Mouse (Mus musculus): ENCODE data around the gene Plcd3.

The Plcd3 gene

DNA sequence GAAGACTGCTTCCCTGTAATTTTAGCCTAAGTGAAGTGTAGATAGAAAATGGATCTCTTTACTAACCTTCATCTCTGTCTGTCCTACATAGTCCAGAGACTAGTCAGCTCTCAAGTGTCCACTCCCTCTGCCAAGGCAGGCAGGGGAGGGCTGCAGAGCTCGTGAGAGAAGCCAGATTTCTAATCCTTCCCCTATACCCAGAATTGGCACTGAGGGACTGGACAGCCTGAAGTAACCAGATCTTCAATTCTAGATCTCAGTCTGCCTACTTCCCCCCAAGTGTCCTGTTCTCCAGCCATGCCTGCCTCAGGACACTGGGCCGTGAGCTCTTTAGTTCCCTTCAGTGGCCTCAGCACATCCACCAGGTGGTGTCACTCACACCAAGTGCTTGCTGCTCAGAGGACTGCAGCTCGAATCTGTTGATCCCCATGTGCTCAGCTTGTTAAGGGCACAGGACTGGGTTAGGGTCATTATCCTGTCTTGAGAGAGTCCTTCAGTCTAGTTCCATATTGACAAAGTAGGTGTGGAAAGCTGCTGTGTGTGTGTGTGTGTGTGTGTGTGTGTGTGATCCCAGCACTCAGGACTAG is 42.9 kb downstream of the Plcd3 start:
- DNase-seq = no peak

DNA sequence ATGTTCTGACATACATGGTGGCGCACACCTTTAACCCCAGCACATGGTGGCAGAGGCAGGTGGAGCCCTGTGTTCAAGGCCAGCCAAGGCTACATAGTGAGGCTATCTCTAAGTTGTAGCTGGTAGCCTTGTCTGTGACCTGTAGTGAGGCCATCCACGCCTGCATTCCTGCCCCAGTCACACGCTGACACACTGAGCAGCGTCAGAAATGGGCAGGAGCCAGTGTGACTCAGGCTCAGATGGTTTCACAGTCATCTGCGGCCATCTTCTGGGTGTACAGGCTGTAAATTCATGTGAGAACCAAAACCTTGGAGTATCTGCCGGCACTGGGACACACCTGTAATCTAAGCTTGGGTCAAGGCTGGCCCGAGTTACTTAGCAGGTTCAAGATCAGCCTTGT is 44.8 kb downstream of the Plcd3 start:
- no peak for DNase-seq

DNA sequence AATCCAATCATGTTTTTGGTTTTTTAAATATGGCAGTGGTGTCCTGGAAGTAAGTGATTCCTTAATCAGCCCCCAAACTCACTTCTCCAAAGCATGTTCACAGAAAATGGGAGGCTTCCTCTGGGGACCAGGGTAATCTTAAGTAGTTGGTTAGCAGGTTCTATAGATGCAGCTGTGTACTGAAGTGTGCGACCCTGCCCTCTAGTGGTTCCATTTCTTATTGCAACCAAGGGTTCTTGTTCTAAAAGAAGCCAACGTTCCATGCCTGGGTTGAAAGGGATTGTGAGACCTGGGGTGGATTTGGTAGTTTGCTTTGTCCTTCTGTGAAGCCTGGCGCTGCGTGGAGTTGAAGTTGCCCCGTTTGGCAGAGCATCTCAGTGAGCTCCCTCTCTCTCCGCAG is 46.7 kb downstream of the Plcd3 start:
- DNase-seq = peak; percentile 80

DNA sequence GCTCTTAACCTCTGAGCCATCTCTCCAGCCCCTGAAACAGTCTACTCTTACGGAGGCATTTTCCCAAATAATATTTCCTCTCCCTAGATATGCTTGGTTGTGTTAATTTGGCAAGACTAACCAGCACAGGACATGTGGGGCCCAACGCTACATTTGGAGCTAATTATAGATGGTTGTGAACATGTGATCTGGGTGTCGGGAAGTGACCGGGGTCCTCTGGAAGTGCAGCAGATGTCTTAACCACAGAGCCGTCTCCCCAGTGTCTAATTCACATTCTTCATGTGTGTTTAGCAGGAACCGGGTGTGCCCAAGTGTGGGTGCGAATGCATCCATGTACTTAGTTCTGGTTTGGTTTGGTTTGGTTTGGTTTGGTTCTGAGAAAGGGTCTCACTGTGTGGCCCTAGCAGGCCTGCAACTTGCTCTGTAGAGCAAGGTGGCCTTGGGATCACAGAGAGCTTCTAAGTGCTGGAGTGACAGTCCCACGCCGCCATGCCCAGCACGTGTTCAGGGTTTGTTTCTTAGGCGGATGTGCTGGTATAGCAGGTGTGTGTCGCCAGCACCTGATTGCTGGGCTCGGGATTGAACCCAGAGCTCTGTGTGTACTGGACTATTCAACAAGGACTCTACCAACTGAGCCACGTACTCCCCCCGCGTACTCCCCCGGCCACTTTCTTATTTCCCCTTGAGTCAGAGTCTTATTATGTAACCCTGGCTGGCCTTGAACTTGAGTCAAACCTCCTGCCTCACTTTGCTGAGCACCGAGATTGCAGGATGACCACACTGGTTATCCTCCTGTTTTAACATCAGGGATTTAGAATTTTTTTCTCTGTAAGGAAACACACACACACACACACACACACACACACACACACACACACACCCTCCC is 48.0 kb downstream of the Plcd3 start:
- no peak for DNase-seq

DNA sequence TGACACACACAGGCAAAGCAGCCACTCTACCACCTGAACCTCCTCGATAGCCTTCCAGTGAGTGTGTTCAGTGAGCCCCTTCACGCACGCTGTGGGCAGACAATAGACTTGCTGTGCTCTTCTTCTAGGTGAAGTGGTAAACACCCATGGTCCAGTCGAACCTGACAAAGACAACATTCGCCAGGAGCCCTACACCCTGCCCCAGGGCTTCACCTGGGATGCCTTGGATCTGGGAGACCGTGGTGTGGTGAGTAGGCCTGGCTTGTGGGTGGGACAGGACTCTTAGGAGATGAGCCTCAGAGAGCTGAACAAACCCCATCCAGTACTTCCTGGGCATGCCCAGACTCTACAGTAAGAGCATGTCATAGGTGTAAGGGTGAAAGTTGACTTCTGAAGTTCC is 49.4 kb downstream of the Plcd3 start:
- DNase-seq = no peak

DNA sequence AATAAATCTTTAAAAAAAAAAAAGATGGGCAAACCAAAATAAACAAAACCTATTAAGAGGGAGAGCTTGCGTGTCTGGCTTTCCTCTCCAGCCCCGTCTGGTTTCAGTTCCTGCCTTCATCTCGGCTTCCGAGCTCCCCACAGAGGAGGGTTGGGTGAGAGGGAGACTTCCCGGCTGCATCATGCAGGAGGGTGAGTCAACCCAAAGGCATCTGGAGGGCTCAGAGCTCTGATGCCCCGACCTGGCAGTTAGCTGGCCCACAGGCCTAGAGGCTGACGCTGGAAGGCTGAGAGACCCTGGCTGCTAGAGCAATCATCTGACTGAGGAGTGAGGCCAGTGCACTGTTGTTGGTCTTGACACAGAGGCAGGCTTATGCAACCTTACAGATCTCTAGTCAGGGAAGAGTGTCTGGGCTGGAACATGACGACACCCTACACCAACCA is 50.2 kb downstream of the Plcd3 start:
- no peak for DNase-seq

DNA sequence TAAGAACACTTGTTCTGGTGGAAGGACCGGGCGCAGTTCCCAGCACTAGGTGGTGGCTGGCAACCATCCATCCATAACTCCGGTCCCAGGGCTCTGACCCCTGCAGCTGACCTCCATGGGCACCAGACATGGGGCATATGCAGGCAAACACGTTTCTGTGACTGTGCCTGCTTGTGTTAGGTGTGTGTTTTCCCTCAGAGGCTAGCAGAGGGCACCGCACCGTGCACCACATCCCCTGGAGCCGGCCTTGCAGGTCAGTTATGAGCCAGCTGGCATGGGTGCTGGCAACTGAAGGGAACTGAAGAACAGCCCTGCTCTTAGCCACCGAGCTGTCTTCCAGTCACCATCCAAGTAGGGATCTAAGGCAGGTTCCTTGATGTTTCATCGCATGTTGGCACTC is 51.3 kb downstream of the Plcd3 start:
- DNase-seq = no peak

DNA sequence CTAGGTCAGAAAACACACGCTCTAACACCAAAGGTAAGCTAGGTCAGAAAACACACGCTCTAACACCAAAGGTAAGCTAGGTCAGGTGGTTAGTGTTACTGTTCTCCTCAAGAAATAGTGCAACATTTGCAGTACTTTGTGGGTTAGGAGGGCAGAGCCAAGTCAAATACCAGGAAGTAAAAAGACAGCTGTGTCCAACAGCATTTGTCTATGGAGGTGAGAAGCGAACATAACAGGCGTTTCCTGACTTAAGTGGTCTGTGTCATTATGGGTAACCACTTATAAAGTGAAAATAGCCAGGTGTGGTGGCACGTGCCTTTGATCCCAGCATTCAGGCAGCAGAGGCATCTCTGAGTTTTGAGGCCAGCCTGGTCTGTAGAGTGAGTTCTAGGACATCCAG is 51.8 kb downstream of the Plcd3 start:
- DNase-seq = no peak

DNA sequence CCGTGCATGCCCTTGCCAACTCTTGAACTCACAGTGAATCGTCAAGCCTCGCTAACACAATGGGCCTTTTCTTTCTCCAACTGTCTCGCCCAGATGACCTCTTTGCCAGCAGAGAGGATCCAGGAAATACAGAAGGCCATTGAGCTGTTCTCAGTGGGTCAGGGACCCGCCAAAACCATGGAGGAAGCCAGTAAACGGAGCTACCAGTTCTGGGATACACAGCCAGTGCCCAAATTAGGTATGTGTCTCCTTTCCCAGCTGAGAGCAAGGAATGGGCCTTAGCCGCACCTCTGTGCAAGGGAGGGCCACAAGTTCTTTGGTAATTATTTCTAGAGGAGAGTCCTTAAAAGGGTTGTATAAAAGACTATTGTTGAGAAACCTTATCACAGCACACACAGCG is 55.2 kb downstream of the Plcd3 start:
- DNase-seq = no peak

DNA sequence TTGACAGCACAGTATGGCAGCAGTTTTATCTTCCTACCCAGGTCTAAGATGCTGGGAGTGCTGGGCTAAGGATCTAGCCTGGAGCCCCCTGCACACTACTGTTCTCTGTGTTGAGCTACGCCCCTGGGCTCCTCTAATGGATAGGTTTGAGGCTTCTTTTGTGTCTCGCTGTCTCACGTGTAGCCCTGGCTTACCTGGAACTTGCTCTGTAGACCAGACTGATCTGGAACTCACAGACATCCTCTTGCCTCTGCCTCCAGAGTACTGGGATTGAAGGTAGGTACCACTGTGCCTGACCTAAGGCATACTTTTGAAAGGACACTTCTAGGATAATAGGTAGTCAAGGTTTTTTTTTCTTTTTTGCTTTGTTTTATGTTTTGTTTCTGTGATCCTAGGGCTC is 57.5 kb downstream of the Plcd3 start:
- DNase-seq = no peak

DNA sequence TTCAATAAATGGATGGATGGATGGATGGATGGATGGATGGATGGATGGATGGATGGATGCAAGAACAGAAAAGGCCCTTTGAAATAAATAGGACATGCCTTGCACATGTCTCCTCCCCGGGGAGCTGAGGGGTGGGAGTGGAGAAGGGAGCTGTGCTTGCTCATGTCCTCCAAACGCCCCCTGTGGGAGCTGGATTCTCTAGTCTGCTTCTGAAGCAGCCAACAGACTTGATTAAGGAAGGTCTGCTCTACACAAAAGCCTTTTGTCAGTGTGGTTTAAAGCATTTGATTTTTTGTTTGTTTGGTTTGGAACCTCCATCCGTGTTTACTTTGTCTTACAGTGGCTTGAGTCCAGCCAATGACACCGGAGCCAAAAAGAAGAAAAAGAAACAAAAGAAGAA is 58.6 kb downstream of the Plcd3 start:
- no peak for DNase-seq

DNA sequence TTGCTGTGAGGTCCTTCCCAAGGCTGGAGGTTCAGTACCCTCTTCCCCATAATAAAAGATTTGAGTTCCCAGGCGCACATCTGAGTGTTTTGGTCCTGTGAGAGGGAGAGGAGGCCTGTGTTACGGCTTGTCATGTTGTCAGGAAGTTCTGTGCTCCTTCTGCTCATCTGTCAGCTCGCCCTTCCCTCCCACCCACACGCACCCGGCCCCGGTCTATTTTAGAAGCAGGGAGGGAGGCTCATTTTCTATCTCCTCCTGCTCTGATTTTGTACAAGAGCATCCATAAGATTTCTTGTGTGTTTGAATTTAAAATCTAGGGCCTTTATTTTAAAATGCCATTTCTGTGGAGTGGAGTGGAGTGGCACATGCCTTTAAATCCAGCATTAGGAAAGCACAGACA is 63.4 kb downstream of the Plcd3 start:
- no peak for DNase-seq

DNA sequence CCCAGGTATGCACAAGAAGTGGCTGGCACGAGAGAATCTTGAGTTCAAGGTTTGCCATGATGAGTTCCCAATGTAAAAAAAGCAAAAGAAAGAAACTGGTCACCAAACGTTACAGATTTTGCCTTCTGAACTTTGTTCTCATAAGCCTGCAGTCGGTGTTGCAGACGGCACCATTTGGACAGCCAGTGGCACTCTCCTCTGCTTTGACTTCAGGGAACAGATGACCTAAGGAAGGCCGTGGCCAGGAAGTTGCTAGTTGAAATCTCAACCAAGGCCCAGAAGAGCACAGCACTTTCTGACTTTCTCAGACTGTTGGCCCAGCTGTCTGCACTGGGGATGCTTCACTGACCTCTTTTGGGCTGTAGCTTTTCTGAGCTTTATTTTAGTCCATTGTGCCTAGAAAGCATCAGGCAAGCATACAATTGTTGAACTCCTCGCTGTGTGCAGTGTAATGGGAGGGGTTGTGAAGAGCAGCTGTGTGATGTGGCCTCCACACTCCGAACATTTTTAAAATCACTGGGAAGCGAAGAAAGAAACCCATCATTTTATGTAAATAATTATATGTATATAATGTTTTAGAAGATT is 64.5 kb downstream of the Plcd3 start:
- DNase-seq = no peak

DNA sequence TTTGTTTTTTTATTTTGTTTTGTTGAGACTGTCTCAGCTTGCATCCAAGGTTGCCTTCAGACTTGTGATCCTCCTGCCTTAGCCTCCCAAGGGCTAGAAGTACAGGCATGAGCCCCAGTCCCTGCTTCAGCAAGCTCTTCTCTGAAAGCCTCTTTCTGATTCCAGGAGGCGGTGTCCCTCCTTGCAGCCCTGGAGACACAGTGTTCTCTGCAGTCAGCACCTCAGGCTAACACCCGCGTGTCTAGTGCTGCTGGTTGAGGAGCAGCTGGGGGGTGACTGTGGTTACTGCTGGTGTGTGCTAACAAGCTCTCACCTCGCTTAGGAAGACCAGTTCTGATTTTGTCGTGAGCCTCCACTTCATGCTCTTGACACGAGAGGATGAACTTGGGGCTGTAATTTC is 66.5 kb downstream of the Plcd3 start:
- DNase-seq = no peak

DNA sequence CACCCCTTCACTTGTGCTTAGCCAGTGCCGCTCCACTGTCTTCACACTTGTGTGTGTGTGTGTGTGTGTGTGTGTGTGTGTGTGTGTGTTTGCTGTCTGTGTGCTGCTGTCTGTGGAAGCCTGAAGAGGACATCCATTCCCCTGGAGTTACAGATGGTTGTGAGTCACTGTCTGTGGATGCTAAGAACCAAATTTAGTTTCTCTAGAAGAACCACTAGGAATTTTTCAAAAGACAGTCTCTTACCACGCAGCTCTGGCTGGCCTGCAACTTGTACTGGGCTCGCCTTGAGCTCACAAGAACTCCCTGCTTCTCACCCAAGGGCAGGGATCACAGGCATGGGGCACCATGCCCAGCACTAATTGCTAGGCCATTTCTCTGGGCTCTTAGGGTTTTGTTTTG is 68.4 kb downstream of the Plcd3 start:
- no peak for DNase-seq

DNA sequence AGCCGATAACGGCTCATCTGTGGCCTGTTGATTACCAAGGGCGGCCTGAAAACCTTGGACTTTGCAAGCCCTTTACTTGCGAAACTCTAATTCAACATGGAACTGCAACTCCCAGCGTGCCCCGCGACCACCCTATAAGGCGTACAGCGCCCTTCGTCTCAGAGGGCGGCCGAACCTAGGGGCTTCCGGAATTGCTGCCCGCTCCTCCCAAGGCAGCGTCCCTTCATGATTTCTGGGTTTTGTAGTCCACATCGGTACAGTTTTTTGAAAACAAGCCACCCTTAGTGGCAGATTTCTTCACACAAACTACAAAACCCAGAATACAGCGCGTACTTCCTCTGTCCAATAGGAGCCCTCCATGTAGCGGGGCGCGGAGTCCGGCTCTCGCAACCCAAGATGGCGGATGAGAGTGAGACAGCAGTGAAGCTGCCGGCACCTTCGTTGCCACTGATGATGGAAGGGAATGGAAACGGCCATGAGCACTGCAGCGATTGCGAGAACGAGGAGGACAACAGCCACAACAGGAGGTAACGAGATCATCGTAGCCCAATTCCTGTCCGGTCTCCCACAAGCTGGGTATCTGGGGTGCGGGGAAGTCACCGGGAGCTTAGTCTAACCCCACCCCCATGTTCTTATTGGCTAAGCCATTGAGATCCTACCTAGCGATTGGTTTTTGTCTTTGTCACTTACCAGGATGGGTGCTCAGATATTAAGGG is 73.1 kb downstream of the Plcd3 start, which contains the start of the genes Nmt1 and Dcakd:
Nmt1 (plus strand) TSS at position 15 of the 716 bp plus-strand sequence.
Dcakd (minus strand) TSS at position 158 of the 716 bp plus-strand sequence.
- DNase-seq = peak; percentile 89

DNA sequence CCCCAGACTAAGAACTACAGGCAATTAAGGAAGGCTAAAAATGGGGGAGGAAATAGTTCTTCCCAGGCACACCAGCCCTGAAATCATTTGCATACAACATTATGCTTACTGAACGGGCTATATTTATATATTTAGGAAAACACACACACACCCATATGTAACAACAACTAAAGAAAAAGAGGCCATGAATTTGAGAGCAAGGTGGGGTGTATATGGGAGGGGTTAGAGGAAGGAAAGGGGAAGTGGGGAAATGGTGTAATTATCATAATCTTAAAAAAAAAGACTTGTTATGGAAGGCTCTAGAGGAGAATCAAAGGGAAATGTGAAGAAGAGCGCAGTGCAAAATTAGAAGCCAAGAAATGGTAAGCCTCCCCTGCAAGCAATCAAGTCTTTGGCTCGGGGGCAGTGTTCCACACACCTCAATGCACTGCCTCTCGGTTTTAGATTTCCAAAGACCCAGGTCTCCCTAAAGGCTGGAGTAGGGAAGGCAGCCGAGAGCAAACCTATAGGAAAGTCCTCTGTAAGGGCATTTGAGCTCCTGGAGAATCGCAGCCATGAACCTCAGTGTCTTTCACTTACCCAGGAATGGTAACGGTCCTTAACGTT is 73.8 kb downstream of the Plcd3 start:
- no peak for DNase-seq

DNA sequence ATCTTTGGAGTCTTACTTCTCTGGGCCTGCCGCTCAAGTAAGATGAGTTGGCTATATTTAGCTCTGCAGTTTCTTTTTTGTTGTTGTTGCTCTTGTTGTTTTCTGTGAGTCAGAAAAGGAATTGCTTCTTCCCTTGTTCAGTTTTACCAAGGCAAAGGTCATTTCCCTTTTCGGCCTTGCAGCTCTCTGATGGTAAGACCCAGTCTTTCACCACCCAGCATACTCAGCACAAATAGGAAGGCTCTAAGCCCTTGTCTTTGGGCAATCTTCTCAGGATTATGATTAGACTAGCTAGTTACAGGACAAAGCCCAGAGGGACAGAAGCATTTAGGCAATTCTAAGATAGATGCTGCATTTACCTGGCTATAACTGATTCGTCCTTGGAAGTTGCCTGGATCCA is 74.6 kb downstream of the Plcd3 start:
- no peak for DNase-seq

DNA sequence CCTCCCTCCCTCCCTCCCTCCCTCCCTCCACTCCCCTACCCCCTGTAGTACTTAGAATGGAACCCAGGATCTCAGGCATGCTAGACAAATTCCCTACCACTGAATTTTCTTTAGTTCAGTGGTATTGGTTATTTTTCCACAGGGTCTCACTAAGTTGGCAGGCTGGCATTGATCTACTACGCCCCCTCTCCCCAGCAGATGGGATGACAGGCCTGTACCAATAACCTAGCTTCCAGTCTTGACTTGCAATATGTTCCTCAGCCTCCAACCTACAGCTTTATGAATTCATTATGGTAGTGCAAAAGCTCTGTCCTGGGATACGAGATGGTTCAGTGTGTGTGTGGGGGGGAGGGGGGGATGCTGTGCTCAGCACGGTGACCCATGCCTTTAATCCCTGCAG is 77.5 kb downstream of the Plcd3 start:
- no peak for DNase-seq

DNA sequence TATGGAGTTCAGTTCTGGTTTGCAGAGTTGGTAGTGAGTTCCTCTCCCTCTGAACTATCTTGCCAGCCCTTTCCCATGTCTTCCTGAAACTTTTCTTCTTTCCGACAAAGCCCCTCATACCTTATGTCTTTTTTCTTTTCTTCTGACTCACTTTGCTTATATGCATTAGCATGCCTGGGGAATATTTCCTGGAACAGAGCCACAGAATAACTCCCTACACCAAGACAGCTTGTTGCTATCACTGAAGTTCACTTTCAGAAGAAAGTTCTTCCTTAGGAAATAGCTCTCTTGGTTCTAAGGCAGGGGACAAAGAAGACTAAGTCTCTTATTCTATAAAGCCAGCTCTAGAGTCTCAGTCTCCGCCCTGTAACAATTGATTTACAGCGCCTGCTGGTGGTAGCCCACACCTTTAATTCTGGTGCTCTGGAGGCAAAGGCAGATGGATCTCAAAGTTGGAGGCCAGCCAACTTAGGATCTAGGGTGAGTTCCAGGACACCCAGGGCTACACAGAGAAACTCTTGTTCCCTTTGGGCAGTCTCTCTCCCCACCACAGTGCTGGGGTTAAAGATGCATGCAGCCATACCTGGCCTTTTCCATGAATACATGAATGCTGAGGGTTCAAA is 80.6 kb downstream of the Plcd3 start:
- peak; percentile 33 for DNase-seq

All from thymus, postnatal 4 days (tissue).